Mouse (Mus musculus) adrenal gland, adult 10 weeks (tissue): ENCODE results near the gene Ptprr. TPM values are rescaled to one million over a fixed set of nuclear protein-coding genes. Genes with fewer than 3 reads are reported as not detected.

ENCODE experiments used
- polyA plus RNA-seq: library from polyadenylated mRNA; stranded (reverse); fragments of 350-450 nt; fragmentation: Illumina TruSeq; extraction: RNeasy Lipid Tissue Mini Kit (QIAGEN cat#74804); gene quantifications from one replicate; pipeline ENCODE4 v1.2.3, GENCODE M21; 2014; ENCODE audit warnings: low read depth, low replicate concordance

Ptprr gene
- 3.3 TPM for polyA plus RNA-seq

GRCm38 (mm10) chr10:116017845-116018479, at the start of gene Ptprr:
Ptprr (plus strand) TSS chr10:116018213.

GRCm38 (mm10) chr10:116113867-116114474, 96.0 kb downstream of the Ptprr start, which contains the start of gene 4933416C03Rik:
4933416C03Rik (minus strand) TSS chr10:116113917.

GRCm38 (mm10) chr10:116275280-116275679, 257.3 kb downstream of the Ptprr start, which contains the start of gene Ptprb:
Ptprb (plus strand) TSS chr10:116275523.

Other genes with a start within 250 kb of the Ptprr start
- 6.6 TPM for gene Tspan8, start 201.4 kb upstream of the Ptprr start, polyA plus RNA-seq
- gene 4933416C03Rik, start 95.7 kb downstream of the Ptprr start, polyA plus RNA-seq: not detected